Mouse (Mus musculus): ENCODE measurements around the gene Sema4d. TPM values are rescaled to one million over a fixed set of nuclear protein-coding genes. Genes with fewer than 3 reads are reported as not detected.

Gene Sema4d
- polyA plus RNA-seq, 1 experiment from 2014 or later: 17.3 TPM

GRCm38 (mm10) chr13:51833611-51834010 is 40.1 kb upstream of the Sema4d start:
- no peak overlapping the region for H3K9ac ChIP-seq
- no peaks in the 10 kb centered on the region; the same call in 1 of the 2 replicates for H3K27me3 ChIP-seq (replicated peaks)
- H3K4me1 ChIP-seq (replicated peaks): peaks cover 29% of the 10 kb centered on the region
- ATAC-seq (ENCODE audit: insufficient number of reproducible peaks, low FRiP score): no peak; the same call in 1 of the 2 replicates
- H3K36me3 ChIP-seq: no peaks in the 10 kb centered on the region
- H3K9me3 ChIP-seq (replicated peaks): no peaks in the 10 kb centered on the region
- 63% methylated on average over 2 of the region's 2 CpGs for WGBS
- H3K27ac ChIP-seq (ENCODE audit: poor library complexity, severe bottlenecking): no peak overlapping the region
- H3K4me2 ChIP-seq: no peak overlapping the region
- H3K4me3 ChIP-seq: no peak overlapping the region

GRCm38 (mm10) chr13:51832491-51832890 is 38.9 kb upstream of the Sema4d start:
- 76% methylated on average over 6 of the region's 6 CpGs for WGBS
- ATAC-seq (ENCODE audit: insufficient number of reproducible peaks, low FRiP score): no peak
- no peaks in the 10 kb centered on the region for H3K36me3 ChIP-seq
- no peak overlapping the region for H3K27ac ChIP-seq (ENCODE audit: poor library complexity, severe bottlenecking)
- no peak overlapping the region for H3K4me3 ChIP-seq
- H3K27me3 ChIP-seq (replicated peaks): no peaks in the 10 kb centered on the region
- peaks cover 29% of the 10 kb centered on the region for H3K4me1 ChIP-seq (replicated peaks)
- no peak overlapping the region for H3K4me2 ChIP-seq
- H3K9ac ChIP-seq: no peak overlapping the region
- H3K9me3 ChIP-seq (replicated peaks): no peaks in the 10 kb centered on the region

GRCm38 (mm10) chr13:51830744-51831450 is 37.4 kb upstream of the Sema4d start:
- peaks cover 19% of the 10 kb centered on the region for H3K4me1 ChIP-seq (replicated peaks)
- no peak overlapping the region for H3K4me2 ChIP-seq
- 29% methylated on average over 10 of the region's 10 CpGs for WGBS
- H3K27me3 ChIP-seq (replicated peaks): no peaks in the 10 kb centered on the region
- no peak overlapping the region for H3K9ac ChIP-seq
- no peak overlapping the region for H3K4me3 ChIP-seq
- no peak overlapping the region for H3K27ac ChIP-seq (ENCODE audit: poor library complexity, severe bottlenecking)
- no peak for ATAC-seq (ENCODE audit: insufficient number of reproducible peaks, low FRiP score)
- no peaks in the 10 kb centered on the region for H3K36me3 ChIP-seq
- H3K9me3 ChIP-seq (replicated peaks): no peaks in the 10 kb centered on the region

GRCm38 (mm10) chr13:51823822-51824495 is 30.4 kb upstream of the Sema4d start:
- Histone ChIP-seq H3K4me2 (no peak overlapping the region), H3K4me3 (no peak overlapping the region), H3K27ac (ENCODE audit: poor library complexity, severe bottlenecking) (no peak overlapping the region), H3K36me3 (no peaks in the 10 kb centered on the region), H3K9me3 (replicated peaks) (0 out of 2 replicates have a peak, but pooled peaks cover 5% of the 10 kb centered on the region), H3K27me3 (replicated peaks) (no peaks in the 10 kb centered on the region), H3K9ac (no peak overlapping the region), H3K4me1 (replicated peaks) (peaks cover 2% of the 10 kb centered on the region)
- ATAC-seq (ENCODE audit: insufficient number of reproducible peaks, low FRiP score): no peak
- WGBS: 50% methylated on average over 8 of the region's 8 CpGs

GRCm38 (mm10) chr13:51821988-51822387 is 28.4 kb upstream of the Sema4d start:
- Histone ChIP-seq H3K9me3 (replicated peaks) (0 out of 2 replicates have a peak, but pooled peaks cover 5% of the 10 kb centered on the region), H3K4me2 (no peak overlapping the region), H3K4me3 (no peak overlapping the region), H3K9ac (no peak overlapping the region), H3K4me1 (replicated peaks) (peaks cover 19% of the 10 kb centered on the region), H3K27me3 (replicated peaks) (no peaks in the 10 kb centered on the region), H3K27ac (ENCODE audit: poor library complexity, severe bottlenecking) (no peak overlapping the region), H3K36me3 (no peaks in the 10 kb centered on the region)
- ATAC-seq (ENCODE audit: insufficient number of reproducible peaks, low FRiP score): no peak
- 48% methylated on average over 3 of the region's 3 CpGs for WGBS

GRCm38 (mm10) chr13:51819351-51819750 is 25.8 kb upstream of the Sema4d start:
- Histone ChIP-seq H3K27ac (ENCODE audit: poor library complexity, severe bottlenecking) (no peak overlapping the region), H3K4me1 (replicated peaks) (peaks cover 30% of the 10 kb centered on the region), H3K4me2 (no peak overlapping the region), H3K9ac (no peak overlapping the region), H3K9me3 (replicated peaks) (0 out of 2 replicates have a peak, but pooled peaks cover 5% of the 10 kb centered on the region), H3K36me3 (no peaks in the 10 kb centered on the region), H3K4me3 (no peak overlapping the region), H3K27me3 (replicated peaks) (no peaks in the 10 kb centered on the region)
- ATAC-seq (ENCODE audit: insufficient number of reproducible peaks, low FRiP score): no peak
- WGBS: 62% methylated on average over 6 of the region's 6 CpGs

GRCm38 (mm10) chr13:51818944-51819326 is 25.4 kb upstream of the Sema4d start:
- WGBS: 68% methylated on average over 3 of the region's 3 CpGs
- Histone ChIP-seq H3K27ac (ENCODE audit: poor library complexity, severe bottlenecking) (no peak overlapping the region), H3K4me2 (no peak overlapping the region), H3K27me3 (replicated peaks) (no peaks in the 10 kb centered on the region), H3K36me3 (no peaks in the 10 kb centered on the region), H3K4me3 (no peak overlapping the region), H3K9me3 (replicated peaks) (0 out of 2 replicates have a peak, but pooled peaks cover 5% of the 10 kb centered on the region), H3K4me1 (replicated peaks) (peaks cover 34% of the 10 kb centered on the region), H3K9ac (no peak overlapping the region)
- no peak for ATAC-seq (ENCODE audit: insufficient number of reproducible peaks, low FRiP score)

GRCm38 (mm10) chr13:51818170-51818943 is 24.8 kb upstream of the Sema4d start:
- no peak overlapping the region for H3K4me2 ChIP-seq
- H3K27ac ChIP-seq (ENCODE audit: poor library complexity, severe bottlenecking): no peak overlapping the region
- WGBS: 43% methylated on average over 6 of the region's 6 CpGs

GRCm38 (mm10) chr13:51816559-51817041 is 23.1 kb upstream of the Sema4d start:
- Histone ChIP-seq H3K9ac (no peak overlapping the region), H3K4me1 (replicated peaks) (peaks cover 42% of the 10 kb centered on the region), H3K4me3 (no peak overlapping the region), H3K27me3 (replicated peaks) (no peaks in the 10 kb centered on the region), H3K4me2 (no peak overlapping the region), H3K36me3 (no peaks in the 10 kb centered on the region), H3K27ac (ENCODE audit: poor library complexity, severe bottlenecking) (peak overlapping the region; percentile 55), H3K9me3 (replicated peaks) (0 out of 2 replicates have a peak, but pooled peaks cover 5% of the 10 kb centered on the region)
- 65% methylated on average over 5 of the region's 5 CpGs for WGBS
- peak; percentile 36; the same call in 1 of the 2 replicates for ATAC-seq (ENCODE audit: insufficient number of reproducible peaks, low FRiP score)

More at GRCm38 (mm10) chr13:51818170-51818943, 24.8 kb upstream of the Sema4d start:
- H3K9ac ChIP-seq: no peak overlapping the region
- H3K27me3 ChIP-seq (replicated peaks): no peaks in the 10 kb centered on the region
- H3K36me3 ChIP-seq: no peaks in the 10 kb centered on the region
- peaks cover 40% of the 10 kb centered on the region for H3K4me1 ChIP-seq (replicated peaks)
- 0 out of 2 replicates have a peak, but pooled peaks cover 5% of the 10 kb centered on the region for H3K9me3 ChIP-seq (replicated peaks)
- H3K4me3 ChIP-seq: no peak overlapping the region
- no peak for ATAC-seq (ENCODE audit: insufficient number of reproducible peaks, low FRiP score)

- peak overlapping the region; percentile 66 for H3K27ac ChIP-seq (ENCODE audit: poor library complexity, severe bottlenecking)
- H3K4me3 ChIP-seq: no peak overlapping the region
- no peak overlapping the region for H3K9ac ChIP-seq
- peak; percentile 72 for ATAC-seq (ENCODE audit: insufficient number of reproducible peaks, low FRiP score)
- H3K4me2 ChIP-seq: no peak overlapping the region
- WGBS: 48% methylated on average over 9 of the region's 9 CpGs
- H3K36me3 ChIP-seq: no peaks in the 10 kb centered on the region
- peaks cover 42% of the 10 kb centered on the region for H3K4me1 ChIP-seq (replicated peaks)
- H3K9me3 ChIP-seq (replicated peaks): 0 out of 2 replicates have a peak, but pooled peaks cover 5% of the 10 kb centered on the region
- no peaks in the 10 kb centered on the region for H3K27me3 ChIP-seq (replicated peaks)
Measured at GRCm38 (mm10) chr13:51815865-51816504, 22.4 kb upstream of the Sema4d start.

Data from heart, embryonic 12.5 days (tissue).